Comparison of ENCODE assay signal across 8 mouse cellular contexts in the genomic region with DNA sequence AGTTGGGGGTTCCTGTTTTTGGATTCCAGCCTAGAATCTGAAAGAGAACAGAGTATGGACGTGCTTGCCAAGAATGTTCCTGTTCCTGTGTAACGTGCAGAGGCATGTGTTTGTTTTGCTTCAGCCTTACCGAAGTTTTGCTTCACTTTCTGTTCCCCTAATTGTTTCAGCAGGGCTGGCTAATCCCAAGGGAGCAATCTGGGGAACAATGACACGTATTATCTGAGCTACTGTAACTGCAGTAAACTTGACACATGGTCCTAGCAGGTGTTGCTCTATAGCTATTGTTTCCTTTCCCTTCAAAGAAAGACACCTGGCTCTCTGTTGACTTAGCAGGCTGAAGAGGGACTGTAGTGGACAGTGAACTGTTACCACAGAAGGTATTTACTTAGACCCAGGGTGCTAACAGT. TPM values are rescaled to one million over a fixed set of nuclear protein-coding genes. Genes with fewer than 3 reads are reported as not detected.
DNase-seq lines count a peak whose midpoint lies in the region; ATAC-seq lines count a peak whose summit lies in the region.
"Had no signal": no experiment of that assay in that cellular context is flagged by ENCODE, and none has a peak within 500 bp of the region (broad histone marks: within the 10 kb centered on the region; RNA-seq: fewer than 3 reads in every experiment).

No protein-coding gene starts in this region.

- no peaks in the 10 kb centered on the region for H3K36me3 ChIP-seq in liver, embryonic 15.5 days (replicated peaks)
- H3K36me3 ChIP-seq in liver, embryonic 12.5 days = no peaks in the 10 kb centered on the region
- H3K36me3 ChIP-seq in intestine, embryonic 15.5 days = no peaks in the 10 kb centered on the region
- H3K36me3 ChIP-seq in neural tube, embryonic 15.5 days = no peaks in the 10 kb centered on the region
- H3K36me3 ChIP-seq: liver, embryonic 13.5 days had no signal

- 12% methylated on average over 4 of the region's 4 CpGs for WGBS in liver, embryonic 15.5 days (ENCODE audit: insufficient replicate concordance)
- 31% methylated on average over 4 of the region's 4 CpGs for WGBS in liver, embryonic 12.5 days (ENCODE audit: insufficient replicate concordance)
- 11% methylated on average over 4 of the region's 4 CpGs for WGBS in intestine, embryonic 15.5 days
- WGBS in neural tube, embryonic 15.5 days = 31% methylated on average over 4 of the region's 4 CpGs

- no peaks in the 10 kb centered on the region for H3K27me3 ChIP-seq in liver, embryonic 15.5 days
- H3K27me3 ChIP-seq in liver, embryonic 12.5 days (replicated peaks) = no peaks in the 10 kb centered on the region
- H3K27me3 ChIP-seq in intestine, embryonic 15.5 days (replicated peaks) = no peaks in the 10 kb centered on the region
- H3K27me3 ChIP-seq in neural tube, embryonic 15.5 days (replicated peaks) = no peaks in the 10 kb centered on the region
- H3K27me3 ChIP-seq: liver, embryonic 13.5 days had no signal

- H3K4me2 ChIP-seq in liver, embryonic 15.5 days = no peak overlapping the region
- H3K4me2 ChIP-seq in liver, embryonic 12.5 days = no peak overlapping the region
- H3K4me2 ChIP-seq in intestine, embryonic 15.5 days (replicated peaks) = no peak overlapping the region; the same call in 1 of the 2 replicates
- H3K4me2 ChIP-seq in neural tube, embryonic 15.5 days = no peak overlapping the region
- H3K4me2 ChIP-seq: liver, embryonic 13.5 days had no signal

- no peaks in the 10 kb centered on the region for H3K4me1 ChIP-seq in liver, embryonic 15.5 days (replicated peaks)
- no peaks in the 10 kb centered on the region for H3K4me1 ChIP-seq in liver, embryonic 12.5 days
- H3K4me1 ChIP-seq in intestine, embryonic 15.5 days (replicated peaks) = 0 out of 2 replicates have a peak, but pooled peaks cover 8% of the 10 kb centered on the region
- peaks cover 6% of the 10 kb centered on the region; the same call in 1 of the 2 replicates for H3K4me1 ChIP-seq in neural tube, embryonic 15.5 days
- H3K4me1 ChIP-seq: liver, embryonic 13.5 days had no signal

- no peaks in the 10 kb centered on the region for H3K9me3 ChIP-seq in liver, embryonic 15.5 days (replicated peaks)
- no peaks in the 10 kb centered on the region for H3K9me3 ChIP-seq in liver, embryonic 12.5 days (replicated peaks)
- no peaks in the 10 kb centered on the region for H3K9me3 ChIP-seq in intestine, embryonic 15.5 days
- H3K9me3 ChIP-seq in neural tube, embryonic 15.5 days (replicated peaks) = no peaks in the 10 kb centered on the region
- H3K9me3 ChIP-seq: liver, embryonic 13.5 days had no signal

- no peak overlapping the region; the same call in 1 of the 2 replicates for H3K27ac ChIP-seq in liver, embryonic 15.5 days (replicated peaks)
- H3K27ac ChIP-seq in liver, embryonic 12.5 days = no peak overlapping the region
- peak overlapping the region; percentile 30; the same call in 1 of the 2 replicates for H3K27ac ChIP-seq in intestine, embryonic 15.5 days
- 0 out of 2 replicates have a peak overlapping the region, but pooled peaks have one; percentile 49 for H3K27ac ChIP-seq in neural tube, embryonic 15.5 days (replicated peaks)
- H3K27ac ChIP-seq: liver, embryonic 13.5 days had no signal

- peak; percentile 84 for ATAC-seq in liver, embryonic 15.5 days (ENCODE audit: insufficient read depth)
- no peak for ATAC-seq in liver, embryonic 12.5 days
- ATAC-seq in intestine, embryonic 15.5 days = peak; percentile 84
- ATAC-seq in neural tube, embryonic 15.5 days (ENCODE audit: low FRiP score) = peak; percentile 28; the same call in 1 of the 2 replicates

- peak; percentile 60 for DNase-seq in gastrocnemius, postnatal 25 days
- no peak for DNase-seq in cerebellum, postnatal 10 days
- DNase-seq in embryo, embryonic 9.5 days (ENCODE audit: extremely low spot score) = no peak
- DNase-seq: liver, embryonic 13.5 days had no signal

- no peak overlapping the region for H3K4me3 ChIP-seq in liver, embryonic 15.5 days (replicated peaks)
- H3K4me3 ChIP-seq in liver, embryonic 12.5 days = no peak overlapping the region
- H3K4me3 ChIP-seq in intestine, embryonic 15.5 days (replicated peaks) = no peak overlapping the region
- no peak overlapping the region for H3K4me3 ChIP-seq in neural tube, embryonic 15.5 days (replicated peaks)
- H3K4me3 ChIP-seq: liver, embryonic 13.5 days had no signal

- H3K9ac ChIP-seq in liver, embryonic 15.5 days = no peak overlapping the region
- H3K9ac ChIP-seq in liver, embryonic 12.5 days = no peak overlapping the region
- H3K9ac ChIP-seq in intestine, embryonic 15.5 days = no peak overlapping the region
- H3K9ac ChIP-seq in neural tube, embryonic 15.5 days (replicated peaks) = no peak overlapping the region
- H3K9ac ChIP-seq: liver, embryonic 13.5 days had no signal

RNA-seq across cellular contexts. Expression of a gene that starts 25.3 kb away (rescaled TPM):
- polyA plus RNA-seq in liver, embryonic 15.5 days (2015; fragmentation: Nextera tagmentation; extraction: Ambion mirVana) = 2.4 and 2.7 TPM in 2 replicates
- polyA plus RNA-seq in liver, embryonic 12.5 days (2016; fragmentation: Nextera tagmentation; extraction: Ambion mirVana) = 0.54 and 1.0 TPM in 2 replicates
- total RNA-seq in gastrocnemius, postnatal 25 days (2021) = 10 to 100 TPM in 1 of 2 experiments, 1 to 10 TPM in 1; 8.6 to 18.1 TPM
- polyA plus RNA-seq in intestine, embryonic 15.5 days (2015; fragmentation: Nextera tagmentation; extraction: Ambion mirVana) = 14.5 and 14.9 TPM in 2 replicates
- 13.7 and 16.3 TPM in 2 replicates for polyA plus RNA-seq in neural tube, embryonic 15.5 days (2015; fragmentation: Nextera tagmentation; extraction: Ambion mirVana)

Comparison
In these comparisons a context has a peak if more than half of its experiments do, and no peak if none do; other contexts are left out.
1. H3K27ac ChIP-seq: peak in intestine, embryonic 15.5 days (single experiment) and neural tube, embryonic 15.5 days (single experiment); none in liver, embryonic 15.5 days (single experiment) and liver, embryonic 12.5 days (single experiment).